Mouse (Mus musculus) cerebellum, postnatal 25 days (tissue): ENCODE data around the gene Trabd.
A peak's percentile ranks its signal among the peaks of the same experiment; 100 is the strongest.

ENCODE experiments used
- DNase-seq, 2 experiments: peaks; one replicate each; pipeline ENCODE4 v3.0.0; 2021; ENCODE audit warnings: mixed read lengths in 2 of 2

The Trabd gene

GRCm38 (mm10) chr15:89078208-89078836 is 3.4 kb downstream of the Trabd start:
- no peak for DNase-seq

DNA sequence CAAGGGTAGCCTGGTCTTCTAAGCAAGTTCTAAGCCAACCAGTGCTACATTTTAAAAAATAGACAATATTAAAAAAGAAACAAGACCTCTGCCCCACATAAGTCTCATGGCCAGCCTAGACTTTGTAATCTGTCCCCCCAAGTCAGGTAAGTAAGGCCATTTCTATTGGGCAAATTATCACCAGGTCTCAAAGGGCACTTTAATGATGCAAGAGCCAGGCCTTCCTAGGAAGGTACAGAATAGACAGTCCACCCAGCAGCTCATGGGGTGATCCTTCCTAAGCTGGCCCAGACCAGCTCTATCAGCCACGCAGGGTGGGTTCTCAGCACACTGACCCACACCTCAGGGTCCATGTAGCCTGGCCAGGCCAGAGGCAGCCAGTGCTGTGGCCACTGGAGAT is 9.0 kb downstream of the Trabd start:
- DNase-seq = no peak

DNA sequence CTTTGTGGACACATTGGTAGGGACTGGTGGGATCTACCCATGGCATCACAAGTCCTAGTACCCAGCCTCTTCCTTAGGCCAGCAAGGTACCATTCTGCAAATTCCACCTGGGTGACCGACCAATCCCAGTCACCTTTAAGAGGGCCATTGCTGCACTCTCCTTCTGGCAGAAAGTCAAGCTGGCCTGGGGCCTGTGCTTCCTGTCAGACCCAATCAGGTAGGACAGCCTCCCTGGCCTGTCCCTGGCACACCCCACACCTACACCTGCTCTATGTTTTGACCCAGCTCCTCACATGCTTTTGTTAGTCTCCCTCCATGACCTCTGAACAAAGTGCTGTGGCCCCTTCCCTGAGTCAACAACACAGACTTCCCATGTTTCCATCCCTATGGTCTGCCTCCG is 9.9 kb downstream of the Trabd start:
- peak; percentile 45 to 61 for DNase-seq

DNA sequence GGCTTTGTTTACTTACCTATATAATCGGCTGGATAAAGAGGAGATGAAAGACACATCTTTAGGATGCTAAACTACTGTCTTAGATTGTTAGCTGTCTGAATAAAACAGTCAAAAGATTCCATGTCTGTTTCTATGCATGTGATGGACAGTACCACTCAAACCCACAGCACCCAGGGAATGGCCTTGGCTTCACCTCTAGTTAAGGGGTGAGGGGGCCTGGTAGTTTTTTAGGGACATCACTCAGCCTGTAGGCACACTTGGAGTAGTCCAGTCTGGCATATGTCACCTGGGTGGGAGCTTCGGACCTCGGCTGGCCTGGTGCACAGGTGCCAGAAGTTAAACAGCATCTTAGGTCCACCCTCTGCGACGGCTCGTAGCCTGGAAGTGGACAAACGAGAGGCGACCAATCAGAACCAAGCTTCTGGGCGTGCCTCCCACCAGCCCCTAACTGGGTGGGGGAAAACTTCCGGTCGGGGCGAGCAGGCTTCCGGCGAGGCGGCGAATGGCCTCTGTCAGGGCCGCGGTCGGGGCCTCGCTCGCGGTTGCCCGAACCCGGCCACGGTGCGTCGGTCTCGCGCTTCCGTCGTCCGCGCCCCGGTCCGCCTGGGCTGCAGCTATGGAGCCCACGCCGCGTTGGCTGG is 13.8 kb downstream of the Trabd start, which contains the start of gene Selenoo:
Gene Selenoo (plus strand): TSS at position 478 of the 641 bp plus-strand sequence.
- peak; percentile 92 to 95 for DNase-seq

DNA sequence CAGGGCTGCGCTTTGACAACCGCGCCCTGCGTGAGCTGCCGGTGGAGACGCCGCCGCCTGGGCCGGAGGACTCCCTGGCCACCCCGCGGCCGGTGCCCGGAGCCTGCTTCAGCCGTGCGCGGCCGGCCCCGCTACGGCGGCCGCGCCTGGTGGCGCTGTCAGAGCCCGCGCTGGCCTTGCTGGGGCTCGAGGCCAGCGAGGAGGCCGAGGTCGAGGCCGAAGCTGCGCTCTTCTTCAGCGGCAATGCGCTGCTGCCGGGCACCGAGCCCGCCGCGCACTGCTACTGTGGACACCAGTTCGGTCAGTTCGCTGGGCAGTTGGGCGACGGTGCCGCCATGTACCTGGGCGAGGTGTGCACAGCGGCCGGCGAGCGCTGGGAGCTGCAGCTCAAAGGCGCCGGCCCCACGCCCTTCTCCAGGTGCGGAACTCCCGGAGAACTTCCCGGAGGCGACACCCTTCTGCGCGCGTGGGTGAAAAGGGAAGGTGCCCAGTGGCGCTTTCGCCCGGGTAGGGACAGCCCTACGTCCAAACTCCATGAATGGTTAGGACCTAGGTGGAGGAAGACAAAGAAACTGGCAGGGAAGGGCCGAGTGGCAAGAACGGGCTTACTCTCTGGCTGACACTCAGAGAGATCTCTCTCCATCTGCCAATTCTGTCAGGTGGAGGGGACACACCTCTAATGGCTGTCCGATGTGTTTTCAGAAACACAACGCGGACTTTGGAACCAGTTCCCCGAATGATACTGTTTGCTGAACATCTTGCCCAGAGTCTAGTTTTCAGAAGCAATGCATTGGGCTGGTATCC is 14.5 kb downstream of the Trabd start:
- DNase-seq = peak in 1 of 2 experiments; percentile 73

DNA sequence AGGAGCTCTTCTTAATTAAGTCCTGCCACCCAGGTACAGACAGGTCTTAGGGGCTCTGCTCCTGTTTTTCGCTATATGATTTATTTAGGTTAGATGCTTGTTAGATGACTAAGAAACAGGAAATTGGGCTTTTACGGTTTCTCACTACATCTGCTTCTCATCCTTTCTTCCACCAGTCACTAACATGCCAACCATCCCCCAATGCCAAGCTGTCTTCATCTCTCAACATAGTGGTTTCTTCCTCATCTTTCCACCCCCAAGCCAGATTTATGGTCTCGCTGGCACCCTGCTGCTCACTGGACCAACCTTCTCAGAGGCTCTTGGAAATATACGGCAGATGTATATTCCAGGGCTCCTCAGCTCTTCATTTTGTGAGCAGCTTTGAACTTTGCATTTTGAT is 15.7 kb downstream of the Trabd start:
- no peak for DNase-seq

- DNase-seq = no peak
Observed at GRCm38 (mm10) chr15:89092181-89092580, 17.3 kb downstream of the Trabd start.

- DNase-seq = no peak
Observed at GRCm38 (mm10) chr15:89097450-89097849, 22.5 kb downstream of the Trabd start.

DNA sequence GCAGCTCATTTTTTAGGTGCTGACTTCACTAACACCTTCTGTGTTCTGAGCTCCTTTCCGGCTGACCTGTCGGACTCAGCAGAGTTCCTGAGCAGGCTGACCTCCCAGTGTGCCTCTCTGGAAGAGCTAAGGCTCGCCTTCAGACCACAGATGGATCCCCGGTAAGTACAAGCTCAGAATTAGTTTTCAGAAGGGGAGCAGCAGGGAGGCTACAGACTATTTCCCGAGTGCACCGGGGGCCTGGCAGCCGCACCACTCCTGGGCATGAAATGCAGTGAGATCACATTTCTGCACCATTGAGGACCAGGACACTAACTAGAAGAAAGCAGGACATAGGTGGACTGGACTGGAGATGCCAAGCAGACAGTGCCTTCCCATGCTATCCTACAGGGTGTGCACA is 23.7 kb downstream of the Trabd start:
- peak; percentile 80 to 81 for DNase-seq

GRCm38 (mm10) chr15:89100823-89101222 is 25.9 kb downstream of the Trabd start:
- peak in 1 of 2 experiments; percentile 32 for DNase-seq

GRCm38 (mm10) chr15:89102646-89103045 is 27.7 kb downstream of the Trabd start:
- DNase-seq = no peak

DNA sequence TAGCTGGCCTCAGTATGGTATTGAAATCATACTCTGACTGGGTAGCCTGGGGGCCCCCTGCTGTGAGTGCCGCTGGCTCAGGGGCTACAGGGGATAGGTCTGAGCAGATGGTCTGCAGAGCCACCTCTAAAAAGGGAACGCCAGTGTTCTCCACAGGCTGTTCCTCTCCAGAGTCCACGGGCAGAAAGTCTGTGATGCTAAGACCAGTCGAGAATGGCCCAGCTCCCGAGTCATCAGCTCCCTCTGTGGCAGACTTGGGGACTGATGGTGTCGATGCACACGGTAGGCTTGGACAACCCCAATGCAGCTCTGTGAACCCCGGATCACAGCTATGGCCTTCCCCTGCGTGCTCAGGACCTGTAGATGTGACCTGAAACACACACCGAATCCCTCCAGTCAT is 29.0 kb downstream of the Trabd start:
- DNase-seq = peak; percentile 80 to 83

DNA sequence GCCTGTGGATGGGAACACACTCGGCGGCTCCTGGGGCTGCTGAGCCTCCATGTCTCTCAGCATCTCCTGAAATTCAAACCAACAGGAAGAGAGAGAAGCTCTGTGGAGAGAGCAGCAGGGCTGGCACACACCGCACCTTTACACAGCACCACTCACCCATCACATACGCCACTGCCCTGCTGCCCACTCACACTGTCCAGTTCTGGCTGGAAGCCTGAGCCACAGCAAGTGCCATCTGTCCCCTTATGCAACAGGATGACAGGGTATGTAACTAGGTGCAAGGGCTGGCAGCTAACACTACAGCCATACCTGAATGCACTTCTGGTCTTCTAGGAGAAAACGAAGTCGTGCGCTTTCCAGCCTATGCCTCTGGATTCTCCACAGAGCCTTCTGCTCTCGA is 29.5 kb downstream of the Trabd start:
- DNase-seq = peak; percentile 95

DNA sequence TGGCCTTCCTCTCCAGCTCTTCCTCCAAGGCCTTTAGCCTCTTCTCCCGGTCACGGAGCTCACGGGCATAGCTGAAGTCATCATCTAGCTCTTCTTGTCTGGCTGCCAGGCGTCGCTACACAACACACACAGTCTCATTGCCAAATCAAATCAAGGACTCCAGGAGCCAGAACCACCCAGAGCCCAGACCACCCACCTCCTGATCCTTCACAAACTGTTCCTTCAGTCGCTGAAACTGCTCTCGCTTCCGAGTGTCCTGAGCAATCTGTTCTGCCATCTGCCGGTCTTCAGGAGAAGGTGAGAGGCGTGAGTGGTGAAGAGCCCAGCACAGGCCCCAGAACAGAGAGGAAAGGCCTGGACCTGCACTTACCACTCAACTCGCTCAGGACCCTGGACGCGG is 31.1 kb downstream of the Trabd start:
- DNase-seq = peak; percentile 83 to 85

GRCm38 (mm10) chr15:89106976-89107375 is 32.1 kb downstream of the Trabd start:
- no peak for DNase-seq

- DNase-seq = peak; percentile 70 to 80
Observed at GRCm38 (mm10) chr15:89110147-89110546, 35.2 kb downstream of the Trabd start.

DNA sequence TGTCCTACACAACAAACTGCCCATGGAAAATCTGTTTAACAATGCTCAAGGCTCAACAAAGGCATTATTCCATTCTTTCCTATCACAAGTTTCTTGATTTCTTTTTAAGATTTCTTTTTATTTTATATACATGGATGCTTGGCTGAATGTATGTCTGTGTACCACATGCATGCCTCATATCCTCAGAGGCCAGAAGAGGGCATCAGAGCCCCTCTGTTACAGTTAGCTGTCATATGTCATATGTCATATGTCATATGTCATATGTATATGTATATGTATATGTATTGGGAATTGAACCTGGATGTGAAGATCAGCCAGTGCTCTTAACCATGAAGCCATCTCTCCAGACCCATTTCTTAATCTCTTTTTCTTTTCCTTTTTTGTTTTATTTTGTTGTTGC is 43.1 kb downstream of the Trabd start:
- DNase-seq = peak in 1 of 2 experiments; percentile 28

- DNase-seq = peak; percentile 98
Observed at GRCm38 (mm10) chr15:89122649-89123366, 47.9 kb downstream of the Trabd start, which contains the start of gene Tubgcp6. TSS of gene Tubgcp6 (minus strand) at chr15:89123112.

DNA sequence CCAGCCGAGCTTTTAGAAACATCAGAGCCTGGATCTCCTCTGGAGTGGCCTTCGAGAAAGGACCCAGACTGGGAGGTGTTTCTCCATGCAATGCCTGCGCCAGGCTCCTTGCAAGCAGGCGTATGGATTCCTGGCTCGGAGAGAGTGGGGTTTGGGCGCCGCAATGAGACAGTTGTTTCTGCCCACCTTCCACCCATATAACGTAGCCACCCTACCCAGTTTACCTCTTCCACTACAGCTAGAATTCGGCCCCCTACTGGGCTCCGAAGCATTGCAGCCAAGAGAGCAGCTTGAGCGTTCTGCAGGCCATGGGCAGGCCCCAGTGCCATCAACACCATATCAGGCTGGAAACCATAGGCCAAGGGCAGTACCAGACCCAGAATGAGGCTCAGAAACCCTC is 48.7 kb downstream of the Trabd start:
- DNase-seq = peak; percentile 68 to 77

- DNase-seq = no peak
Observed at GRCm38 (mm10) chr15:89124312-89124711, 49.4 kb downstream of the Trabd start.

DNA sequence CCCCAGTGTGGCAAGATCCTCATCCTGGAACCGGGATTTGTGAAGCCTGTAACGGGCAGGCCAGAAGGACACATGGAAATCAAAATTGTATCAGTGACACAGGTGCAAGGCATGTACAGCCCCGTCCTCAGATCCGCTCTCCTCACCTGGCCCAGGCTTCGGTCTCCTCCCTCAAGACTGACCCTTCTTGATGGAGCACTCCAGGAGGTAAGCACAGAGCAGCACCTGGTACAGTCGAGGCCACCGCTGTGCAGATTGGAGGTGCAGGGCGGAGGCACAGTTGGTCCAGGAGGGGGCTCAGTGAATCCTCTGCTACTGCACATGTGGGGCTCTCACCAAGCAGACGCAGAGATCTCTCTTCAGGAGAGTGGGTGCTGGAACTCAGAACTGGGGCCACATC is 50.4 kb downstream of the Trabd start:
- no peak for DNase-seq

DNA sequence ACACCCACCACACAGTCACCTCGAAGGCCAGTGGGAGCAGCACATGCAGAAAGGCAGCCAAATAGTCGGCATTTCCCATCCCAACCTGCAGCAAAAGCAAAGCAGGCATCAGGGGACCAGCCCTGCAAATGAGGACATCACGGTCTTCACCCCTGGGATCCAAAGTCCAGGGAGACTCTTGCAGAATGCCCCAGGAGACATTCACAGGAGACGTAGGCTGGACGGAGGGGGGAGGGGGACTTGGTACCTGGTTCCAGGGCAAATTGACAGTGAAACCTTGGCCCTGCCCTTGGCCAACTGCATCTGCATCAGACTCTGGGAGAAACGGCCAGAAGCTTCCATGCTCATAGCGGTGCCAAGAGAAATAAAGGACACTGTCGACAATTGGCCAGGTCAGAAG is 51.7 kb downstream of the Trabd start:
- DNase-seq = no peak

DNA sequence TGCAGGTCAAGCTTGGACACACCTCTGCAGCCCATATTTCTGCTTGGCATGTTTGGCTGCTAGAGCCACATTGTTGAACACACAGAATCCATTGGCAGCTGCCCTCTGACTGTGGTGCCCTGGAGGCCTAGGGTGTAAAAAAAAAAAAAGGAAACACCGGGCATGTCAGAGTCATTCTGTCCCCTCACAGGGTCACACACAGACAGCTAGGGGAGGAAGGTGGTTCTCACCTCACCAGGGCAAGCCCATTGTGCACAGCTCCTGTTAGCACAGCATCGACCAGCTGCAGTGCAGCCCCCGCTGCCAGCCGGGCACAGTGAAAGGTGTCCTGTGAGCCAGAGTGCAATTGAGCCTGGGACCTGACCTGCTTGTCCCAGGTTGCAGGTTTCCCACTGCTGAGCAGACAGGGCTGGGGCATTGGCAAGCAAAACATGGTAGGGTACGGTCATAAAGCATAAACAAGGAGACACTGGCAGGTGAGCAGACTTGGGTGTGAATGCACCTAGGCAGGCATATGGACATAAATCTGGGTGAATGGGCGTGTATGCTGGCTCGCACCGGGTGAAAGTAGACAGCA is 52.5 kb downstream of the Trabd start:
- DNase-seq = peak in 1 of 2 experiments; percentile 41
